Mouse (Mus musculus) granulocyte monocyte progenitor cell, adult 5-6 weeks (primary cell): ENCODE data around the gene Gm21969. TPM values are rescaled to one million over a fixed set of nuclear protein-coding genes. Genes with fewer than 3 reads are reported as not detected.

Source experiments
- ATAC-seq: replicated peaks from 2 replicates; pipeline ENCODE4 v1.8.0; 2016; ENCODE audit warnings: mild to moderate bottlenecking, moderate TSS enrichment, inconsistent platforms; ENCODE audit not compliant: poor library complexity, severe bottlenecking
- total RNA-seq, 2 experiments: library from RNA; stranded (forward) in 1 of 2; stranded (reverse) in 1 of 2; fragments of 200-712, 200-1000 nt in 1 of 2; fragments of >200 nt in 1 of 2; fragmentation: Nextera tagmentation in 1 of 2; gene quantifications; 2 replicates each; pipeline ENCODE4 v1.2.3; 2014 to 2017

Gm21969 gene
- total RNA-seq, 2 experiments from 2014 or later = not detected

GRCm38 (mm10) chr4:139614524-139615260 is 11.7 kb downstream of the Gm21969 start:
- no peak for ATAC-seq

DNA sequence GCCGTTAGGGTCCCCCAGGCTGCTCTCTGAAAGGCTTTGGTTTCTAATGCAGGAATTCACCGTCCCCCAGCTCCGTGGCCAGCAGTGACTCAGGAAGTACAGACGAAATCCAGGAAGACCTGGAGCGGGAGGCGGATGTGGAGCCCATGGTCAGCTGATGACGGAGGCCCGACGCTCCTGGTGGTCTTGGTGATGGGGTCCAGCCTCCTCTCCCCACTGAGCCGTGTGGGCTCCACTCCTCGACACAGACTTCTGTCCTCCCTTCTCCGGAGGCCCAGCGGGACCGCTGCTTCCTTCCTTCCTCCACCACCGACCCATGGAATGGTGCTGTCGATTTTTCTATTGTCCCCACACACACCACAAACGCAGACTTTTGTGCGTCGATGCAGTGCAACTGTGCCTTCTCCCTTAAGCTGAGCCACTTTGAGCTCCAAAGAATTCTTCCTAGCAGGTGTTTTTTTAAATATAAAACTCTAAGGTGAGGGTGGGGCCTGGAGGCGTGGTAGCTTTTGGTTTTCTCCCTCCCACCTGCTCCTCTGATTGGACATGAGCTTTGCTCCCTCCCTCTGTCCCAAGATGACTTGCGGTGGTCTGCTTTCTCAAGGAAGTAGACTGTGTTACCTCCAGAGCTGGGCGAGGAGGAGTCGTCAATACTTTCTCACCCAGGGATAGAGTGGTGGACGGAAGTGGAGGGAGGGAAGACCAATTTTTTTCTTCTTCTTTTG is 13.5 kb downstream of the Gm21969 start:
- peak; percentile 95 for ATAC-seq

- ATAC-seq = no peak
Measured at GRCm38 (mm10) chr4:139617001-139617364, 14.0 kb downstream of the Gm21969 start.

DNA sequence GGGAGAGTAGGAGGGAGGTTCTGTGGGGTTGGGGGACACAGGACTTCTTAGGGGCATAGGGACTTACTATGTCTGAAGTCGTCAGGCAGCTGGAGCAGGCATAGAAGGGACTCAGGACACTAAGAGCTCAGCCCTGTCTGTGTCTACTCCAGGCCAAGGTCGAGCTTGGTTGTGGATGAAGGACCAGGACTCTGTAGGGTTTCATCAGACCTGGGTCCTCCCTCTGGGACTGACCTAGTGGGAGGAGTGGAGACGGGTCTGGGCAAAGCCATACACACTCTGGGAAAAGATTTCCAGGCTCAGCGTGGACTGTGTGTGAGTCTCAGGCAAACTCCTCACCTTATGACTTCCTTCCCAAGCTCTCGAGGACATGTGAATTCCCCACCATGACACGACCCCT is 16.8 kb downstream of the Gm21969 start:
- no peak for ATAC-seq

GRCm38 (mm10) chr4:139622373-139623282 is 19.6 kb downstream of the Gm21969 start, which contains the start of gene Aldh4a1:
TSS of gene Aldh4a1 (plus strand) at chr4:139622866.
- peak; percentile 94 for ATAC-seq

DNA sequence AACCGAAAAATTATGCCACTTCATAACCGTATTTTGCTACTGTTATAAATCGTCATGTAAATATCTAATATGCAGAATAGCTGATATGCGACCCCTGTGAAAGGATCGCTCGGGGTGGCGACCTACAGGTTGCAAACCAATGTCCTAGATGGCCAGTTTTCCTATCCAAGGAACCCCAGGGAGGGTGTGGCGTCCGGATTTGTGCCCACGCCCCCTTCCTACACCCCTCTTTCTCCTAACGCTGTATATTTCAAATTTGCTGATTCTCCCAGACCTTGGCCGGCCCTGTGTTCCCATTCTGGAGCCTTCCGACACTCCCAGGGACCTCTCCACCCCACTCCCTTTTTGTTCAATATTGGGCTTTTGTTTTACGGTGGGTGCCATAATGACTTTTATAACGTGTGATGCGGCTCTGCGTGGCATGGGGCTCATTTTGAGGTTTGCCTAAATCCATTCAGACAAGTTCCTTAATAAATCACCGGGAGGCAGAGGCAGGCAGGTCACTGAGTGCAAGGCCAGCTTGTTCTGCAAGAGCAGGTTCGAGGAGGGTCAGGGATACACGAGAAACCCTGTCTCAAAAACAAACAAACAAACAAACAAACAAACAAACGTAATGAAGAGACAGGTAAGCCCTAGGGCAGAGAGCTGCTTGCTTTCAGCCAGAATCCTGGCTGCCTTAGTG is 20.6 kb downstream of the Gm21969 start:
- no peak for ATAC-seq

DNA sequence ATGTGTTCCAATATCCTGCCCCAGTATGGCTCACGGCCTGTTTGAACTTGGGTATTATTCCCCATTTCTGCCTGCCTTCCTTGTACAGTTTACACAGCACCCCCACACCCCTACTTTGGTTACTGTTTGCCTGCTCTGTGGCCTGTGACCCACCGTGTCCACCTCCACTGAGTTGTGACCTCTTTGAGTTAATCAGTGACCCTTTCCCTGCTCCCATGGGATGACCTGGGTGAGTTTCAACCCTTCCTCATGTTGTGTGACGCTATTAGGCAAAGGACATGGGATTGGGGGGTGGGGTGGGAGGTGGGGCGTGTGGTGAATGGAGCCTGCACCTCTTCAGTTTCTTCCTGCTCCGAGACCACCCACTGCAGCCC is 21.1 kb downstream of the Gm21969 start:
- ATAC-seq = no peak

DNA sequence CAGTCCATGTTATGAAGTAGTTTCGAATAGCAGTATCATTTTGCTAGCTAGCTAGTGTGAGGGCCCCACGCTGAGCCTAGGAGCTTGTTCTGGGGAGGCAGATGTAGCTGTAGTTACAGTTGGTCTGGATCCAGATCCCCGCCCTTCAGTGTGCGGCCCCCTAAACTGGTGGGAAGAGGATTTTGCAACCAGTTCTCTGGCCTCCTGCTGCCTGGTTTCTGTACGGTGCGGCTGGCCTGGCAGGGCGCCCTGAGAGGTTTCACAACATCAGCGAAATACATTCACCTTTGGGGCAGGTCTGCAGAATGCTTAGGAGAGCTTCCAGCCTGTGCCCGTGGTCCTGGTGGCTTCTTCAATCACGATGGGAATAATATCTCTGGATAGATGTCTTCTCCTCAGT is 21.7 kb downstream of the Gm21969 start:
- peak; percentile 60 for ATAC-seq

DNA sequence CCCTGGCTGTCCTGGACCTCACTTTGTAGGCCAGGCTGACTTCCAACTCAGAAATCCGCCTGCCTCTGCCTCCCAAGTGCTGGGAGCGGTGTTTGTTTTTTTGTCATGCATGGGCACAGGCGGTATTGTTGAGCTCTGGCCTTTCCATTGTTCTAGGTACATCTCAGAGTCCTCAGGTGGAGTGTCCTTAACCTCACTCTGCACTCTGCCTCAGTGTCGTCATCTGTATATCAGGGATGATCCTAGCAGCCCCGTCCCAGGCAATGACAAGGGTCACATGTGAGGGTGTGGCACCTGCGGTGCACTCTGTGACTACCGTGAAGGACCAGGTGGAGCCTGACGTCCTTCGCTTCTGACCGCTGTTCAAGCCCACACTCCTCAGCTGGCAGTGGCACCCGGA is 24.4 kb downstream of the Gm21969 start:
- no peak for ATAC-seq

DNA sequence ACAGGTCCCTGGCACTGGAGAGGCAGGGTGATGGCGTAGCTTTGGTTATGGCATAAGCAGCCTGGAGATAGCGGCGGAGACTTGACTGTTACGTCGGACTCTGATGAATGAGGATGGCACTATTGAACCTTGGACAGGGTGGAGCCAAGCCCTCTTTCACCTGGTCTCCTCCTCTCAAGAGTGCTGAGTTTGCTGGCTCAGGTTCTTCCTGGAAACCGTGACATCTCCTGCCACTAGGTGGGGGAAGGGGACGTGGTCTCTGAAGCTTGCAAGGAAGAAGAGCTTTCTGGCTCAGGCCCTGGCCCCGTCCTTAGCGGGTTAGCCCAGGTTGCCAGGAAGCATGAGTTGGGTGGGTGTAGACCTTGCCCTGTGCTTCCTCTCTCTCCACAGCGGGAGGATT is 27.2 kb downstream of the Gm21969 start:
- peak; percentile 22; the same call in 1 of the 2 replicates for ATAC-seq

DNA sequence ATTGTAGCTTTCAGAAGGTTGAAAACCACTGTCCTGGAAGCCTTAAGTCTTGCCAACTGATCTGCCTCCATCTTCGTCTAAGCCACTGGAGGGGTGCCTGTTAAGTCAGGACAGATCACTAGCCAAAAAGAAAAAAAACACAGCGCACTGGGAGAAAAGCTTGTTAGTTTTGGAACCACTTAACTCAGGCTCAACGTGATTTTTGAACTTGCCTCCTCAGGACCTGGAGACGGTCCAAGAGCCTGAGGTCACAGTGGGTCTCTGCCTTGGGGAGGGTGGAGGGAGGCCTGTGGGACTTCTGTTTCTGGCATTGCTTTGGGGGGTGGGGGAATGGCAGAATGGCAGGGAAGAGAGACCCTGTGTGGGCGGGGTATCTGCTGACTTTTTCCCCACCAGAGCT is 28.2 kb downstream of the Gm21969 start:
- no peak for ATAC-seq

DNA sequence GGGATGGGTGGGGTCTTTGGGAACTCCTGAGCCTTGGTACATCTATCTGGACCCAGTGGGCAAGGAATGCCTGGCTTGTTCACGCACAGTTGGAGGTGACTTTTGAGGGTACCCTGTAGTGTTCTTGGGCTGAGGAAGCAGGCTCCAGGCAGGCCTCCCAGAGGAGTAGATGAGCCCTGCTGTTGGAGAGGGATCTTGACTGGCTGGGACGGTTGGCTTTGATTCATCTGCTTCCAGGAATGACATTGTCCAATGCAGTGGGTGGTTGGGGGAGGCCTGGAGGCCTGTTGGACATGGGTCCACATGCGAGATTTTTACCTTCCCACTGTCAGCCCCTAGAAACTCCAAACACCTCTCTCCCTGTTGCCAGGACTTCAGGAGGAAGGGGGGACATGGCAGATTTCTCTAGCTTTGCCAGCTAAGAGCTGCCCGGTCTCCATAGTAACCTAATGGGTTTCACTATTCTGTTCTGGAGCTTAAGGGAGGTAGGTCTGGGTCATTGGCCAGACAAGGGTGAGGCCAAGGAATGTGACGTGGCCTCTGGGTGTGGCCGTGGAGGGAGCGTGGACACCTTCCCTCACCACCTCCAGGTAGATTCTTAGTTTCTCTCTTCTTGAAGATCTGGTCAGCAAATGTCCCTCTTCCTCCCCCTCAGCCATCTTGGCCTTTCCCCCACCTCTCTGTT is 28.7 kb downstream of the Gm21969 start:
- no peak for ATAC-seq

- ATAC-seq = no peak
Measured at GRCm38 (mm10) chr4:139632254-139632580, 29.2 kb downstream of the Gm21969 start.

DNA sequence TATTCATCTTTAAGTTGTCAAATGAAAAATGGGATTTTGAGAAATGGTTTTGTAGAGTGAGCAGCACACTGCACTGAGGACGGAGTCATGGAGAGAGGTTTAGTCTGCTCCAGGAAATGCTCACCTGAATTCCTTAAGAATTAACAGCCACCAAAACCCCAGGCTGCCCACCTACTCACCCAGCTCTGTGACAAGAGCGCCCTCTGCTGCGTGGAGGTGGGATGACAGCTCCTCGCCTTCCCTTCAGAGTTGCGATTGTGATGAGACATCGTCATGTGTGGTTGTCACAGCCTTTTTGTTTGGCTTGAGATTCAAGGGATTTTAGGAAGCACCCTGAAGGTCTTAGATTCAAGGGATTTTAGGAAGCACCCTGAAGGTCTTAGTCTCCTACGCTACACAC is 33.4 kb downstream of the Gm21969 start:
- peak; percentile 53 for ATAC-seq

DNA sequence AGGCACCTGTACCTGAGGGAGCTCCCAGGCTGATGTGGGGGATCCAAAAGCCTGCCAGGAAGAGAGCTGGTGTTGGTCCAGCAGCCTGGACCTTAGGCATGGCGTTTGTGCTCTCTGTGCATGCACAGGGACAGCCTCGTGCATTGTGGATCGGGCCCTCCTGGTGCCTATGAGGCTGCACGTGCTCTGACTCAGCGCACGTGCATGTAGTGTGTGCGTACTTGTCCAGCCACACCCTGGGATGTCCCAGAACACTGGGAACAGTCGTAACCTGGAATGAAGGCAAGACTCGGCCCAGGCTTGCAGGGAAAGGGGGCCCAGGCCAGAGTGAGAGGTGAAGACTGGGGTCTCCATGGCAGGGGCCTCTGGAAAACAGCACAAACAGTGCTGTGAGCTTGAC is 34.9 kb downstream of the Gm21969 start:
- ATAC-seq = no peak

GRCm38 (mm10) chr4:139638356-139638755 is 35.4 kb downstream of the Gm21969 start:
- ATAC-seq = no peak

DNA sequence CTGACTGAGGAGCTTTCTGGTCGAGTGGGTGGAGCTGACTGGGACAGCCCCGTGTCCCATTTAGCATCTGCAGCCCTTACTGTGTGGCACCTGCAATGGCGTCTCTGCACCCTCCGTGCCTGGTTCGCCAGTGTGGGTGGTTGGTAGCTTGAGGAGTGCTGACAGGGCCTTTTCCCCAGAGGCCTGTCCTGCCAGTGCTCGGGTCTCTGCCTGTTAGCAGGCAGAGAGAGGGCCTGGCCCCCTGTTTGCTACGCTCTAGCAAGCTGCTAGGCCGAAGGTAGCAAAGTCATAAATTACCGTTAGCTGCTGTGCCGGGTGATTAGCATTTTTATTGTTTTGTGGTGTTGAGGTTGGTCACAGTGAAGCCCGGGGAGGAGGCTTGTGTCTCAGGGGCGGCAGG is 36.8 kb downstream of the Gm21969 start:
- ATAC-seq = no peak

DNA sequence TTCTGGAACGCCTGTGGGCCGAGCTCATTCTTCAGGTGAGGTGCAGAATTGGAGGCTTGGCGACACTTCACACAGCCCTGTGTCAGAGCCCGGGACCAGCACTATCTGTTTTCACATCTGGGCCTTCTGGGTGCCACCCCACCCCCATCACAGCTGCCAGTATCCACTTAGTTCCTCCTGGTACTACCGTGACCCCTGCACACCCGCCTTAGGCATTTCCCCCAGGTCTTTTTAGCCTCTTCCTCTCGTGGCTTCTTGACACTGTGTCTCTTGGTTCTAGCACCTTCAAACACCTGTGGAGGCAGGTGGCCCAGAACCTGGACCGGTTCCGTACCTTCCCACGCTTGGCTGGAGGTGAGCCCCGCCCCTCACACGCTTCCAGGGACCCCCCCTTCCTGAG is 37.3 kb downstream of the Gm21969 start:
- ATAC-seq = peak; percentile 16; the same call in 1 of the 2 replicates

DNA sequence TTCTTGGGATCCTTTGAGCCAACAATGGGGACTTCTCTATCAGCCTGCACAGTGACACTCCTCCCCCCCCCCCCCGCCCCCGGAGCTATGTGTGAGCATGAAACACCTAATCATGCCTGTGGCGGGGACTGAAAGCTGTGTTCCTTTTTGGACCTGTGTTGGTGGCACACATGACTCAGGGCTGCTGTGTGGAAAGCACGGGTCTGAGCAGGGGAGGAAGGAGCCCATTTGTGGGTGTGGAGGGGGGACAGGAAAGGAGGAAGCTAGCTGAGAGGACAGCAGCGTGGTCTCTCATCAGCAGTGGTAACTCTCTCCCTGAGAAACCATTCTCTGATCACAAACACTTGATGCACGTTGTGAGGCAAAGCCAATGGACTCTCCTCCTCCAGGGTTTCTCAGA is 37.8 kb downstream of the Gm21969 start:
- ATAC-seq = peak; percentile 82
